25 mouse cellular contexts compared by ENCODE assay signal in the genomic region with DNA sequence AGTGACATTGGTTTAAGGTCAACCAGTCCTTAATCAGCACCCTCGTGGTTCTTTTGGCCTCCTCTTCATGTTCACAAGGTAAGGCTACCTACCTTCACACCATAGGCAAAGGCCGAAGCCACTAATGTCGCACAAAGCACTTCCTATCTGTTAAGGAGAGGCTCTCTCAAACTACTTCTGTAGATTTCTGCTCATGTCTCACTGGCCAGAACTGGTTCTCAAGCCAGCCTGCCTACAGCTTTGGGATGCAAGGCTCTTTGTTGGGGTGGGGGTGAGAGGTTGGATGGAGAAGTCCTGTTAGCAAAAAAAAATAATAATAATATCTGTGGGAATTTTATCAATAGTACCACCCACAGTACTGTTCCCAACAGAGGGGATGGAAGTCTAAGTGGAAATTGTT.
A peak's percentile ranks its signal among the peaks of the same experiment; 100 is the strongest.
DNase-seq lines count a peak whose midpoint lies in the region; TF ChIP-seq lines count a peak whose summit lies in the region.
"Had no signal": no experiment of that assay in that cellular context is flagged by ENCODE, and none has a peak within 500 bp of the region (broad histone marks: within the 10 kb centered on the region; RNA-seq: fewer than 3 reads in every experiment).

No protein-coding gene starts in this region.

- H3K9me3 ChIP-seq in ES-E14 (ENCODE audit: control insufficient read depth, insufficient read depth, low read depth, low read length): no peaks in the 10 kb centered on the region
- H3K9me3 ChIP-seq: G1E had no signal

- no peaks in the 10 kb centered on the region for H3K36me3 ChIP-seq in ES-E14 (ENCODE audit: control insufficient read depth, insufficient read depth, low read length, poor library complexity, severe bottlenecking)
- H3K36me3 ChIP-seq: G1E had no signal

- peak overlapping the region; percentile 8; the same call in 1 of the 2 replicates for H3K27ac ChIP-seq in ES-E14 (ENCODE audit: insufficient read depth, low read depth, low read length, poor library complexity, severe bottlenecking)

- no peak overlapping the region for H3K9ac ChIP-seq in ES-E14 (ENCODE audit: insufficient read depth, low read depth, low read length, poor library complexity, severe bottlenecking)

- no peak overlapping the region for H3K4me3 ChIP-seq in ES-E14 (ENCODE audit: insufficient read depth in 1 of 2, low read depth in 1 of 2, low read length in 2 of 2, poor library complexity in 1 of 2, severe bottlenecking in 1 of 2)

- DNase-seq in ES-CJ7 (ENCODE audit: low read depth, low spot score): peak; percentile 54
- DNase-seq in ES-E14 (ENCODE audit: low read depth, low spot score): no peak
- DNase-seq in R1 (ENCODE audit: low read depth, low spot score): peak; percentile 55
- peak; percentile 66 for DNase-seq in ZHBTc4 (ENCODE audit: low read depth, low spot score)
- no peak for DNase-seq in adrenal gland, postnatal 4 days (ENCODE audit: low spot score in 2 of 2)
- DNase-seq in MN1 (ENCODE audit: low spot score): no peak
- no peak for DNase-seq in left cerebral cortex, adult 9 months (ENCODE audit: low spot score in 2 of 2)
- no peak for DNase-seq in Muller cell, postnatal 12 days (ENCODE audit: inconsistent ontology term)
- DNase-seq: adrenal gland, adult 2 months; adrenal gland, adult 8-10 months; adrenal gland, postnatal 10 days; adrenal gland, postnatal 14 days; adrenal gland, postnatal 25 days; adrenal gland, postnatal 36 days; B cell, adult 2 months; cerebellum, adult 11 months; cerebellum, adult 11-12 months; cerebellum, adult 18-20 months; cerebellum, adult 2 months; cerebellum, adult 8-10 months; cerebellum, adult 9-10 months; cerebellum, adult 9-11 months; cerebellum, postnatal 10 days; cerebellum, postnatal 14 days had no signal

- in situ Hi-C loops in ES-E14 (cut with MboI; ENCODE audit: low sequenced_read_pairs in 2 of 2, unreplicated experiment in 2 of 2): no loop called here

- H3K4me1 ChIP-seq in ES-E14 (ENCODE audit: control insufficient read depth in 2 of 2, insufficient read depth in 2 of 2, low read length in 2 of 2, poor library complexity in 1 of 2): peaks cover 6 to 8% of the 10 kb centered on the region in 2 experiments; a peak in 3 of 4 replicates

TF ChIP-seq in ES-E14, 5 proteins besides CTCF, POLR2A, EP300 and RAD21:
- TF ChIP-seq ZC3H11A (IDR thresholded peaks at IDR 0.05; ENCODE audit: borderline replicate concordance, low read depth, low read length): no peak
- no peak for TF ChIP-seq ZNF384 (IDR thresholded peaks at IDR 0.05; ENCODE audit: low read depth, low read length)
- TF ChIP-seq MAFK (IDR thresholded peaks at IDR 0.05; ENCODE audit: insufficient read depth, low read depth, low read length): no peak
- no peak for TF ChIP-seq HCFC1 (IDR thresholded peaks at IDR 0.05; ENCODE audit: borderline replicate concordance, insufficient read depth, low read length)
- TF ChIP-seq CHD2 (IDR thresholded peaks at IDR 0.05; ENCODE audit: low read depth, low read length): no peak
TF ChIP-seq in ES-E14: peak in this region for 0.

Comparison
In these comparisons a context has a peak if more than half of its experiments do, and no peak if none do; other contexts are left out.
1. DNase-seq: peak in ES-CJ7 (single experiment), R1 (single experiment) and ZHBTc4 (single experiment); none in ES-E14 (single experiment), adrenal gland, postnatal 4 days (0 of 2), MN1 (single experiment), left cerebral cortex, adult 9 months (0 of 2) and Muller cell, postnatal 12 days (single experiment).